Mouse (Mus musculus) heart, postnatal 0 days (tissue): ENCODE results near the gene Vps52.

Experiments used
- CTCF ChIP-seq: IDR thresholded peaks from 2 replicates; pipeline ENCODE4 v1.5.1; 2016; ENCODE audit warnings: antibody characterized with exemption, control low read depth, low read depth
- EP300 ChIP-seq: IDR thresholded peaks from 2 replicates; pipeline ENCODE4 v1.6.1; 2016; ENCODE audit warnings: antibody characterized with exemption, low read depth

GRCm38 (mm10) chr17:33994959-33995358, 39.3 kb downstream of the Vps52 start:
- TF ChIP-seq EP300 (no peak), CTCF (no peak)
